ENCODE assay signal across 8 mouse cellular contexts in the genomic region with DNA sequence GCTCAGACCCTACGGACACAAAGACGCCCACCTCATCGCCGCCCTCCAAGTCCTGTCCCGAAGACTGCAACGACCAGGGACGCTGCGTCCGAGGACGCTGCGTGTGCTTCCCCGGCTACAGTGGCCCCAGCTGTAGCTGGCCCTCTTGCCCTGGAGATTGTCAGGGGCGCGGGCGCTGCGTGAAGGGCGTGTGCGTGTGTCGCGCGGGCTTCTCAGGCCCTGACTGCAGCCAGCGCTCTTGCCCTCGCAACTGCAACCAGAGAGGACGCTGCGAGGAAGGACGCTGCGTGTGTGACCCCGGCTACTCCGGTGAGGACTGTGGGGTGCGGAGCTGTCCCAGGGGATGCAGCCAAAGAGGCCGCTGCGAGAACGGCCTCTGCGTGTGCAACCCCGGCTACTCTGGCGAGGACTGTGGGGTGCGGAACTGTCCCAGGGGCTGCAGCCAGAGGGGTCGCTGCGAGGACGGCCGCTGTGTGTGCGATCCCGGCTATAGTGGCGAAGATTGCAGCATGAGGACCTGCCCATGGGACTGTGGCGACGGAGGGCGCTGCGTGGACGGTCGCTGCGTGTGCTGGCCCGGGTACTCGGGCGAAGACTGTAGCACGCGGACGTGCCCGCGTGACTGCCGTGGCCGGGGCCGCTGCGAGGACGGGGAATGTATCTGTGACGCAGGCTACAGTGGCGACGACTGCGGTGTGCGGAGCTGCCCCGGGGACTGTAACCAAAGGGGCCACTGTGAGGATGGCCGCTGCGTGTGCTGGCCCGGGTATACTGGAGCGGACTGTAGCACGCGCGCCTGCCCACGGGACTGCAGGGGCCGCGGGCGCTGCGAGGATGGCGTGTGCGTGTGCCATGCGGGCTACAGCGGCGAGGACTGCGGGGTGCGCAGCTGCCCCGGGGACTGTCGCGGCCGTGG. TPM values are rescaled to one million over a fixed set of nuclear protein-coding genes. Genes with fewer than 3 reads are reported as not detected.
A peak's percentile ranks its signal among the peaks of the same experiment; 100 is the strongest.
DNase-seq lines count a peak whose midpoint lies in the region; ATAC-seq and TF ChIP-seq lines count a peak whose summit lies in the region.
"Had no signal": no experiment of that assay in that cellular context is flagged by ENCODE, and none has a peak within 500 bp of the region (broad histone marks: within the 10 kb centered on the region; RNA-seq: fewer than 3 reads in every experiment).

No protein-coding gene starts in this region.

- TF ChIP-seq EP300 in liver, postnatal 0 days (IDR thresholded peaks at IDR 0.05; ENCODE audit: low read depth): no peak

- no peaks in the 10 kb centered on the region for H3K9me3 ChIP-seq in forebrain, embryonic 15.5 days
- no peaks in the 10 kb centered on the region for H3K9me3 ChIP-seq in liver, postnatal 0 days (ENCODE audit: low read length)

- peaks cover 19% of the 10 kb centered on the region for H3K4me1 ChIP-seq in testis, adult 2 months (ENCODE audit: control insufficient read depth, insufficient read depth, low read length)
- H3K4me1 ChIP-seq in forebrain, embryonic 15.5 days: peaks cover 15% of the 10 kb centered on the region
- peaks cover 6% of the 10 kb centered on the region; the same call in 1 of the 2 replicates for H3K4me1 ChIP-seq in liver, postnatal 0 days (ENCODE audit: insufficient read depth)
- no peaks in the 10 kb centered on the region; the same call in 1 of the 2 replicates for H3K4me1 ChIP-seq in cerebellum, adult 2 months (ENCODE audit: control insufficient read depth, insufficient read depth, low read length)

- H3K4me2 ChIP-seq in forebrain, embryonic 15.5 days (replicated peaks): peak overlapping the region; percentile 53
- H3K4me2 ChIP-seq in liver, postnatal 0 days (ENCODE audit: low read depth, low read length): no peak overlapping the region; the same call in 1 of the 2 replicates

- H3K9ac ChIP-seq in forebrain, embryonic 15.5 days (replicated peaks): peak overlapping the region; percentile 26
- no peak overlapping the region for H3K9ac ChIP-seq in liver, postnatal 0 days (replicated peaks)

- H3K27ac ChIP-seq in testis, adult 2 months (ENCODE audit: control insufficient read depth, insufficient read depth, low read depth, low read length): no peak overlapping the region
- H3K27ac ChIP-seq in forebrain, embryonic 15.5 days (replicated peaks): no peak overlapping the region
- H3K27ac ChIP-seq in liver, postnatal 0 days (ENCODE audit: low read depth): no peak overlapping the region
- no peak overlapping the region for H3K27ac ChIP-seq in cerebellum, adult 2 months (ENCODE audit: insufficient read depth, low read length)

- H3K36me3 ChIP-seq in testis, adult 2 months (ENCODE audit: control insufficient read depth, insufficient read depth, low read length): no peaks in the 10 kb centered on the region
- no peaks in the 10 kb centered on the region for H3K36me3 ChIP-seq in forebrain, embryonic 15.5 days
- no peaks in the 10 kb centered on the region for H3K36me3 ChIP-seq in liver, postnatal 0 days (replicated peaks; ENCODE audit: insufficient read depth, low read length)

- peak overlapping the region; percentile 57 for H3K4me3 ChIP-seq in testis, adult 2 months (ENCODE audit: control insufficient read depth, low read depth, low read length)
- H3K4me3 ChIP-seq in forebrain, embryonic 15.5 days: peak overlapping the region; percentile 35
- H3K4me3 ChIP-seq in liver, postnatal 0 days (ENCODE audit: low read depth, low read length): no peak overlapping the region
- H3K4me3 ChIP-seq in cerebellum, adult 2 months (replicated peaks; ENCODE audit: insufficient read depth, low read depth, low read length): no peak overlapping the region

- DNase-seq in testis, postnatal 10 days (ENCODE audit: low spot score): no peak
- no peak for DNase-seq in liver, postnatal 0 days
- DNase-seq in urinary bladder, postnatal 14 days (ENCODE audit: low spot score): no peak
- DNase-seq in cerebellum, adult 2 months: no peak

- no peak for TF ChIP-seq POLR2A in testis, adult 2 months (IDR thresholded peaks at IDR 0.05; ENCODE audit: control insufficient read depth, low read depth, low read length)
- no peak for TF ChIP-seq POLR2A in cerebellum, adult 2 months (IDR thresholded peaks at IDR 0.05; ENCODE audit: borderline replicate concordance, insufficient read depth, low read length)

- H3K27me3 ChIP-seq in testis, adult 2 months (ENCODE audit: control insufficient read depth, insufficient read depth, low read length): no peaks in the 10 kb centered on the region; the same call in 1 of the 2 replicates
- H3K27me3 ChIP-seq in forebrain, embryonic 15.5 days: peaks cover 43% of the 10 kb centered on the region
- H3K27me3 ChIP-seq in liver, postnatal 0 days (ENCODE audit: insufficient read depth, low read length): peaks cover 52% of the 10 kb centered on the region
- H3K27me3 ChIP-seq in cerebellum, adult 2 months (ENCODE audit: control insufficient read depth, insufficient read depth, low read length): peaks cover 2% of the 10 kb centered on the region; the same call in 1 of the 2 replicates

- no peak for TF ChIP-seq CTCF in testis, adult 2 months (IDR thresholded peaks at IDR 0.05; ENCODE audit: control insufficient read depth, insufficient read depth, insufficient replicate concordance, low read depth, low read length)
- 0 out of 2 replicates have a peak, but pooled peaks have one; percentile 2 for TF ChIP-seq CTCF in liver, postnatal 0 days (IDR thresholded peaks at IDR 0.05; ENCODE audit: low read depth)
- no peak for TF ChIP-seq CTCF in cerebellum, adult 2 months (IDR thresholded peaks at IDR 0.05; ENCODE audit: borderline replicate concordance, insufficient read depth, low read depth, low read length)

- ATAC-seq in forebrain, embryonic 15.5 days (replicated peaks): peak; percentile 29; the same call in 1 of the 2 replicates
- ATAC-seq in liver, postnatal 0 days: no peak
- no peak for ATAC-seq in megakaryocyte-erythroid progenitor cell, adult 5-6 weeks (replicated peaks; ENCODE audit: low FRiP score, low TSS enrichment, poor library complexity, severe bottlenecking)

- 9% methylated on average over 92 of the region's 93 CpGs for WGBS in forebrain, embryonic 15.5 days
- WGBS in liver, postnatal 0 days (ENCODE audit: insufficient replicate concordance): 18% methylated on average over 88 of the region's 93 CpGs
- WGBS in cerebellum, adult 2 months: 9% methylated on average over 93 of the region's 93 CpGs

RNA-seq across cellular contexts. Expression of a gene that starts 1.1 kb away (rescaled TPM):
- polyA plus RNA-seq in testis, adult 2 months (2012; rRNA removed): 0.77 and 1.9 TPM in 2 replicates
- polyA plus RNA-seq in forebrain, embryonic 15.5 days (2015; fragmentation: Nextera tagmentation; extraction: Ambion mirVana): 0.05 and 0.06 TPM in 2 replicates
- polyA plus RNA-seq in liver, postnatal 0 days (2015; fragmentation: Nextera tagmentation; extraction: Ambion mirVana): 0.36 TPM in 2 replicates
- 1.6 and 1.8 TPM in 2 replicates for polyA plus RNA-seq in cerebellum, adult 2 months (2012; rRNA removed)
- total RNA-seq in megakaryocyte-erythroid progenitor cell, adult 5-6 weeks (2014; fragmentation: Nextera tagmentation): not detected in 2 replicates
- total RNA-seq in megakaryocyte-erythroid progenitor cell, adult 5-6 weeks (2017): not detected in 2 replicates

RNA-seq across cellular contexts. Expression of a gene that starts 24.5 kb away (rescaled TPM):
- polyA plus RNA-seq in testis, adult 2 months (2012; rRNA removed): 27.9 and 28.4 TPM in 2 replicates
- 111 and 112 TPM in 2 replicates for polyA plus RNA-seq in forebrain, embryonic 15.5 days (2015; fragmentation: Nextera tagmentation; extraction: Ambion mirVana)
- polyA plus RNA-seq in liver, postnatal 0 days (2015; fragmentation: Nextera tagmentation; extraction: Ambion mirVana): 12.9 and 13.0 TPM in 2 replicates
- 61.4 and 69.4 TPM in 2 replicates for polyA plus RNA-seq in cerebellum, adult 2 months (2012; rRNA removed)
- total RNA-seq in megakaryocyte-erythroid progenitor cell, adult 5-6 weeks (2014; fragmentation: Nextera tagmentation): 20.6 and 31.3 TPM in 2 replicates
- total RNA-seq in megakaryocyte-erythroid progenitor cell, adult 5-6 weeks (2017): 8.7 and 11.5 TPM in 2 replicates

RNA-seq across cellular contexts. Expression of a gene that starts 26.8 kb away (rescaled TPM):
- 156 and 172 TPM in 2 replicates for polyA plus RNA-seq in testis, adult 2 months (2012; rRNA removed)
- 15.3 and 15.8 TPM in 2 replicates for polyA plus RNA-seq in forebrain, embryonic 15.5 days (2015; fragmentation: Nextera tagmentation; extraction: Ambion mirVana)
- polyA plus RNA-seq in liver, postnatal 0 days (2015; fragmentation: Nextera tagmentation; extraction: Ambion mirVana): 5.6 and 5.8 TPM in 2 replicates
- 7.4 and 8.5 TPM in 2 replicates for polyA plus RNA-seq in cerebellum, adult 2 months (2012; rRNA removed)
- total RNA-seq in megakaryocyte-erythroid progenitor cell, adult 5-6 weeks (2014; fragmentation: Nextera tagmentation): 5.5 TPM in 2 replicates
- 14.7 and 26.2 TPM in 2 replicates for total RNA-seq in megakaryocyte-erythroid progenitor cell, adult 5-6 weeks (2017)

RNA-seq across cellular contexts. Expression of a gene that starts 42.1 kb away (rescaled TPM):
- polyA plus RNA-seq in testis, adult 2 months (2012; rRNA removed): 1.5 and 1.6 TPM in 2 replicates
- 6.8 and 7.4 TPM in 2 replicates for polyA plus RNA-seq in forebrain, embryonic 15.5 days (2015; fragmentation: Nextera tagmentation; extraction: Ambion mirVana)
- 0.05 TPM in 1 of 2 replicates, not detected in the other for polyA plus RNA-seq in liver, postnatal 0 days (2015; fragmentation: Nextera tagmentation; extraction: Ambion mirVana)
- 194 and 222 TPM in 2 replicates for polyA plus RNA-seq in cerebellum, adult 2 months (2012; rRNA removed)
- total RNA-seq in megakaryocyte-erythroid progenitor cell, adult 5-6 weeks (2014; fragmentation: Nextera tagmentation): 0.59 TPM in 1 of 2 replicates, not detected in the other
- 0.75 TPM in 1 of 2 replicates, not detected in the other for total RNA-seq in megakaryocyte-erythroid progenitor cell, adult 5-6 weeks (2017)
- total RNA-seq: liver, adult 2 months had no signal

RNA-seq across cellular contexts. Expression of a gene that starts 43.1 kb away (rescaled TPM):
- 15.9 and 20.2 TPM in 2 replicates for polyA plus RNA-seq in testis, adult 2 months (2012; rRNA removed)
- polyA plus RNA-seq in forebrain, embryonic 15.5 days (2015; fragmentation: Nextera tagmentation; extraction: Ambion mirVana): 17.2 and 18.2 TPM in 2 replicates
- polyA plus RNA-seq in liver, postnatal 0 days (2015; fragmentation: Nextera tagmentation; extraction: Ambion mirVana): 19.3 and 19.8 TPM in 2 replicates
- polyA plus RNA-seq in cerebellum, adult 2 months (2012; rRNA removed): 57.3 and 66.9 TPM in 2 replicates
- 31.3 and 35.4 TPM in 2 replicates for total RNA-seq in megakaryocyte-erythroid progenitor cell, adult 5-6 weeks (2014; fragmentation: Nextera tagmentation)
- 10.4 and 17.0 TPM in 2 replicates for total RNA-seq in megakaryocyte-erythroid progenitor cell, adult 5-6 weeks (2017)

Comparison
In these comparisons a context has a peak if more than half of its experiments do, and no peak if none do; other contexts are left out.
1. H3K4me3 ChIP-seq: peak in testis, adult 2 months (single experiment) and forebrain, embryonic 15.5 days (single experiment); none in liver, postnatal 0 days (single experiment) and cerebellum, adult 2 months (single experiment).